Mouse (Mus musculus): ENCODE data around the gene Lgals1. TPM values are rescaled to one million over a fixed set of nuclear protein-coding genes. Genes with fewer than 3 reads are reported as not detected.

Lgals1 gene
- polyA plus RNA-seq, 1 experiment from 2014 or later = 569 TPM

Small RNA genes within 50 kb of the gene (microRNA-seq; reads per million reads assigned to microRNA genes)
- not detected for gene Mir6955

Other genes with a start within 250 kb of the Lgals1 start
- gene Elfn2, start 208.0 kb upstream of the Lgals1 start, polyA plus RNA-seq (2016; fragmentation: Nextera tagmentation; extraction: Ambion mirVana) = 2.4 and 2.5 TPM in 2 replicates
- 51.7 and 58.0 TPM in 2 replicates for gene Mfng, start 153.2 kb upstream of the Lgals1 start, polyA plus RNA-seq (2016; fragmentation: Nextera tagmentation; extraction: Ambion mirVana)
- gene Card10, start 123.7 kb upstream of the Lgals1 start, polyA plus RNA-seq (2016; fragmentation: Nextera tagmentation; extraction: Ambion mirVana) = 2.7 and 2.9 TPM in 2 replicates
- 15.1 and 15.6 TPM in 2 replicates for gene Cdc42ep1, start 84.1 kb upstream of the Lgals1 start, polyA plus RNA-seq (2016; fragmentation: Nextera tagmentation; extraction: Ambion mirVana)
- not detected in 2 replicates for gene Lgals2, start 71.2 kb upstream of the Lgals1 start, polyA plus RNA-seq (2016; fragmentation: Nextera tagmentation; extraction: Ambion mirVana)
- gene Gga1, start 49.5 kb upstream of the Lgals1 start, polyA plus RNA-seq (2016; fragmentation: Nextera tagmentation; extraction: Ambion mirVana) = 54.3 and 58.7 TPM in 2 replicates
- gene Gm49510, start 27.1 kb upstream of the Lgals1 start, polyA plus RNA-seq (2016; fragmentation: Nextera tagmentation; extraction: Ambion mirVana) = 0.22 and 0.61 TPM in 2 replicates
- 15.5 and 17.4 TPM in 2 replicates for gene Sh3bp1, start 27.0 kb upstream of the Lgals1 start, polyA plus RNA-seq (2016; fragmentation: Nextera tagmentation; extraction: Ambion mirVana)
- 48.1 and 49.0 TPM in 2 replicates for gene Pdxp, start 12.8 kb upstream of the Lgals1 start, polyA plus RNA-seq (2016; fragmentation: Nextera tagmentation; extraction: Ambion mirVana)
- gene Nol12, start 8.2 kb downstream of the Lgals1 start, polyA plus RNA-seq (2016; fragmentation: Nextera tagmentation; extraction: Ambion mirVana) = 53.8 and 60.0 TPM in 2 replicates
- gene Triobp, start 21.0 kb downstream of the Lgals1 start, polyA plus RNA-seq (2016; fragmentation: Nextera tagmentation; extraction: Ambion mirVana) = 44.7 and 52.4 TPM in 2 replicates
- gene H1f0, start 101.7 kb downstream of the Lgals1 start, polyA plus RNA-seq (2016; fragmentation: Nextera tagmentation; extraction: Ambion mirVana) = 456 and 488 TPM in 2 replicates
- gene Galr3, start 115.2 kb downstream of the Lgals1 start, polyA plus RNA-seq (2016; fragmentation: Nextera tagmentation; extraction: Ambion mirVana) = not detected in 2 replicates
- gene Ankrd54, start 136.2 kb downstream of the Lgals1 start, polyA plus RNA-seq (2016; fragmentation: Nextera tagmentation; extraction: Ambion mirVana) = 56.8 and 60.3 TPM in 2 replicates
- gene Eif3l, start 148.5 kb downstream of the Lgals1 start, polyA plus RNA-seq (2016; fragmentation: Nextera tagmentation; extraction: Ambion mirVana) = 190 and 196 TPM in 2 replicates
- 12.4 and 16.3 TPM in 2 replicates for gene Micall1, start 182.2 kb downstream of the Lgals1 start, polyA plus RNA-seq (2016; fragmentation: Nextera tagmentation; extraction: Ambion mirVana)
- 298 and 337 TPM in 2 replicates for gene Polr2f, start 214.3 kb downstream of the Lgals1 start, polyA plus RNA-seq (2016; fragmentation: Nextera tagmentation; extraction: Ambion mirVana)
- gene 1700088E04Rik, start 214.5 kb downstream of the Lgals1 start, polyA plus RNA-seq (2016; fragmentation: Nextera tagmentation; extraction: Ambion mirVana) = 13.4 and 15.8 TPM in 2 replicates
- gene Sox10, start 238.5 kb downstream of the Lgals1 start, polyA plus RNA-seq (2016; fragmentation: Nextera tagmentation; extraction: Ambion mirVana) = 12.4 and 19.5 TPM in 2 replicates